Mouse (Mus musculus): ENCODE measurements around the gene 1110059G10Rik. TPM values are rescaled to one million over a fixed set of nuclear protein-coding genes. Genes with fewer than 3 reads are reported as not detected.

Gene 1110059G10Rik
- total RNA-seq (2022), result 10 to 100 TPM; 20.1 to 23.4 (median 21.1) TPM

DNA sequence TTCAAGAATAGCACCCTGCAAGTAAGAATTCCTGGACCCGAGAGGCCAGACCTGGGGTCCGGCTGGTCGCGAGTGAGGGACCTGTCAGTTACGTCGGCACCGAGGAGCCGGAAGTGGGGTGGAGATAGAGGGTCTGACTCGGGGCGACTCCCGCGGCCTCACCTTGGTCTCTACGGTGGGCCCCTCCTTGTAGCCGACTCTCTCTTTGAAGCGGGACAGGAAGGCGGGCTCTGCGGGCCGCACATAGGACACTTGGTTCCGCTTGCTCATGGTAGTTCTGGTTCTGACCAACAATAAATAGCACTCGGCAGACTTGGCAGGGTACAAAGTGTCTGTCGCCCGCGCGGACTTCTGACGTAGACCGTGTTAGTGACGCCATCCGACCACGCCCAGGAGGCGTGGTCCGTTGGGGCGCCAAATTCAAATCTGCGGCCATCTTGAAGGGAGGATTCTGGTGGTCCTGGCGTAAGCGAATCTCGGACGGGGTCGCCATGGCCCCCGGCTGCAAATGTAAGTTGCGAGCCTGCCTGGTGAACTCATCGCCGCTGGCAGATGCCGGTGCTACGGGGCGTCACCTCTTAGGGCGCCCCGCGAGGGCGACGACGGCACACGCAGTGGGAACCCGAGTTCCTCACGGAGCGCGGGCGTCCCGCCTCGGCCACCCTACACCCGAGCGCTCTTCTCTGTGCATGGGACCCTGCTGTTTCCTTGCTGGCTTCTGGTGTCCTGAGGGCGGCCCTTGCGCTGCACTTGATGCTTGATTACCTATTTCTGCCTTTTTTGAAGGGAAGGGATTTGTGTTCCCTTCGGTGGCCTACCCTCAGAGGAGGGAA is at the start of gene 1110059G10Rik, which contains the start of gene Kif15:
1110059G10Rik (minus strand) TSS at position 358 of the 833 bp plus-strand sequence.
Kif15 (plus strand) TSS at position 404 of the 833 bp plus-strand sequence.
- DNase-seq (ENCODE audit: low spot score in 2 of 2), result peak; percentile 86 to 94

DNA sequence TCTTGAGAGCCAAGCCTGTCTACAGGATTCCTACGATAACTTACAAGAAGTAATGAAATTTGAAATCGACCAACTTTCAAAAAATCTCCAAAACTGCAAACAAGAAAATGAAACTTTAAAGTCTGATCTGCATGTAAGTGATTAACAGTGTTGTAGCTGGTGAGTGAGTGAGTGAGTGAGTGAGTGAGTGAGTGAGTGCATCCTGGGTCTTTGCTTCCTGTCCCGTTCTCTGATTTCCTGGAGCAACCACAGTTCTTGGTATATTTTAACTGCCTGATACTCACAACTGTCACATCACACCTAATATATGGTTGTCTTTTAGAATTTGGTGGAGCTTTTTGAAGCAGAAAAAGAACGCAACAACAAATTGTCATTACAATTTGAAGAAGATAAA is 48.4 kb upstream of the 1110059G10Rik start:
- no peak for DNase-seq (ENCODE audit: low spot score in 2 of 2)

DNA sequence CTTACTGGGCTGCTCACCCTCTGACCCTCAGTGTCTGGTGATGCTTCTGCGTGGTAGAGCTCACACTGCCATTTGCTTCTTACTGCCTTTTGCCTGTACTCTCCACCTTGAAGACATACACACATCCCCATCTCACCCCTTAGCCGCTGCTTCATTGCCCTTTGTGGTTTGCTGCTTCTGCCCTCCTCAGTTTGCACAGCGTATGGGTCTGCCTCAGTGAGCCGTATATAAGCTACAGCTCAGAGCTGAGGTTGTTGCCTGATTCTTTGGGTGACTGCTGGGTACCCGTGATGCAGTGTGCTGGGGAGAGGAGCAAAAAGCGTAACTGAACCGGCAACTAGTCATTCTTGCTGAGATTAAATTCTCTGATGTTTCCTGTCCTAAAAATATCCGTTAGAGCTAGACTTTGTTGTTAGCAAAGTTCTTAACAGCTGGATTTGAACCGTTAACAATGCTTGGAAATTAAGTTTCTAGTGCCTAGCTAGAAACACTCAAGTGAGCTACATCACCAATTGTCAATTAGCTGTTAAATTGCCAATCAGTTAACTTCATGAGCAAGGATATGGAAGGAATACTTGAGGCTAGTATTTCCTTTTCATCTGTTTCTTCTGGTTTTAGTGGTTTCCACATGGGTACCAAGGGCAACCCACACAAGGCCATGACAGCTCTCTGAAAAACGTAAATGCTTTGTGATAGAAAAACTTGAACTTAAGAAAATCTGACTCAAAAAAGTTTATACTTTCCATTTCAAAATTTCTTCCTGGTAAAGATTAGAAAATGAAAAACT is 47.8 kb upstream of the 1110059G10Rik start:
- no peak for DNase-seq (ENCODE audit: low spot score in 2 of 2)

DNA sequence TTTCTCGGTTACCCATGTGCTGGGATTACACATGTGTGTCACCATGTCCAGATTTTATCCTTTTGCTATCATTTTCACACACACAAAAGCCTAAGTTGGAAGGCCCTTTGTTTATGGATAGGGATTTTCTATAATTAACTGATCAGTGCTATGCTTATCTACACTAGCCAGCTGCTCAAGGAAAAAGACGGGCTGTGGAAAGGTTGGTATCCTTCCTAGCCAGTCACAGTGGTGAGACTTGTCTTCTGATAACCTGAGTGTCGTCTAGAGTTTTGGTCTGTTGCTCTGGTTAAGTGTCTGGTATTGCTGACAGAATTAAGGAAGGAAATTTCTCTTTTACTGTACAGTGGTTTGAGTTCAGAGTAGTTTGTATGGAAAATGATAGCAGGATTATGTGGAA is 21.9 kb downstream of the 1110059G10Rik start:
- DNase-seq (ENCODE audit: low spot score in 2 of 2), result no peak

DNA sequence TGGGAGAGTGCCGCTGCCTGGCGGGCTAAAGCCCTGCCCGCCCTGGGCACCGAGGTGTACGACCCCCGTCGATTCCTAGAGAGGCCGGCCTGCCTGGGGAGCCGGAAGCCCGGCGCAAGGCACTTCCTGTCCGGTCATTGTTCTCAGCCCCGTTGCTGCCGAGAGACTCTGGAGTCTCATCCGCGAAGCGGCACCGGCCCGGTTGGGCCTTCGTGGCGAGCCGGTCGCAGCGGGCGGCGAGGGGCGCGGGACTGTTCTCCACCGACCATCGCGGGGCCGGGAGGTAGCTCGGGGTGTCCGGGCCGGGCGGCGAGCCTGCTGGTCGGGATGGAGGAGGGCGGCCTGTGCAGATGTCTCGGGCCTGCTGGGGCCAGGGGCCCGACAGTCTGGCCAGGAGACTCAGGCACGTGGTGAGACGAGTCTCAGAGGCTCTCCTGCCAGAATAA is 27.8 kb downstream of the 1110059G10Rik start, which contains the start of gene Zfp105:
Zfp105 (plus strand) TSS at position 137 of the 446 bp plus-strand sequence.
- DNase-seq (ENCODE audit: low spot score in 2 of 2), result peak; percentile 45 to 49

DNA sequence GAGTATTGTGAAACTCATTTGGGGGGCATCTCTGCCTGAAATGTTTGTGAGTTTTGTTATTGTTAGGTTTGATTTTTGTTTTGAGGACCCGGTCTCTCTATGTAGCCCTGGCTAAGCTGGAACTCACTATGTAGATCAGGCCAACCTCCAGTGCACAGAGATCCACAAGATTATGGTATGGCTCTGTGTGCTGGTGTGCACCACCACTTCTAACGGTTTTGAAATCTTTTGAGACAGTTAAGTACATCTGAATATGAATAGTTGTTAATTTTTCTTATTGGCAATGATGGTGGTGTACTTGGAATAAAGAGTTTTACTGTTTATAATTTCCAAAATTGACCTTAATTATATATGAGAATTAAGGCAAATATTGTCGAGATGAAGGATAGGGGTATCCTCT is 28.4 kb downstream of the 1110059G10Rik start:
- no peak for DNase-seq (ENCODE audit: low spot score in 2 of 2)

DNA sequence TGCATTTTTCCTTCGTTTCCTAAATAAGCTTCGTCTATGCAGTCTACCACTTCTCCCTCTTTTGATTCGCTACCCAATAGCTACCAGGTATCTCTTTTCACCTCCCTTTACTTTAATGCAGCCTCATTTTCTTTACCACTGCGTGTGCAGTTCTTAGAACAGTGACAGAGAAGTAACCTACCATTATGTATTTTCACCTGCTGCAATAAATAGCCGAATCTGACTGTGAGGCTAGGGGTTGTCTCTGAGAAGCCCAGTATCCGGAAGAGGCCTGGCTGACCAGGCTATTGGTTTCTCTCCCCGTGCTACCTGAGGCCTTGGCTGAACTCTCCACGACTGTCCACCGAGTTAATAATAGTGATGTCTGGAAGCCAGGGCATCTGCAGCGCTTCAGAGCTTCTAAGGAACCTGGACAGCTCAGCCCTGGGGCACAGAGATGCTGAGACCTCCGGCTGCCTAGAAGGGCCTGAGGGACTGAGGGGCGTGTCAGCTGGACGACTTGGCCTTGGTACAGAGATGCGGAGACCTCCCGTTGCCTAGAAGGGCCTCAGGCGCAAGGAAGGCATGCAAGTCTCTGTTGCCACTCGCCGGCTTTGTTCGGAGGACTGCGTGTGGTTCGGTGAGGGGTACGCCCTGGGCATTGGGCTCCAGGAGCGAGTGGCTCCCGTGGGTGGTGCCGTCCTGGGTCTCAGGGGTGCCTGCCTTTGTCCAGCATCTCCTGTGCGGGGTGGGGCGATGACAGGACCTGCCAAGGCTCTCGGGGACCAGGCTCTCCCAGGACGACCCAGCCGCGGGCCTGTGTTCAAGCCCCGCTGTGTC is 47.9 kb downstream of the 1110059G10Rik start:
- DNase-seq (ENCODE audit: low spot score in 2 of 2), result peak; percentile 6 to 17

DNA sequence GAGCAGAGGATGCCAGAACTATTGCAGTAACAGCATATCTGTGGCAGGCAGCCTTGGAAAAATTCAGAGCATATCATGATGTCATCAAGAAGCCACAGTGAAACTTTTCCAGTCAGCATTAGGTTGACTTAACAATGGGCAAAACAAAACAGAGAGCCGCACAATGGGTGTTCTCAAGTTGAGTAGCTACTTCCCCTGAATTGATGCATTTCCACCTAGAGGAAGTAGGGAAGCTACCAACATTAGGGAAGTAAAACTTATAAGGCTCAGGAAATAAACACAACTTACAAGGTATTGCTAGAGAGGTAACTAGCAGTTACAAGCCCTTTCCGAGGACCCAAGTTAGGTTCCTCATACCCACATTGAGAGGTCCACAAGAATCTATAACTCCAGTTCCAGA is 49.8 kb downstream of the 1110059G10Rik start:
- no peak for DNase-seq (ENCODE audit: low spot score in 2 of 2)

Other genes starting within 250 kb of the 1110059G10Rik start
- not detected for gene Topaz1, start 203.7 kb downstream of the 1110059G10Rik start, total RNA-seq (2022)
- gene Tcaim, start 145.5 kb downstream of the 1110059G10Rik start, total RNA-seq (2022), result 10 to 100 TPM; 17.3 to 19.4 (median 18.7) TPM
- not detected for gene Gm35549, start 107.0 kb downstream of the 1110059G10Rik start, total RNA-seq (2022)
- 100 to 1,000 TPM; 161 to 172 (median 163) TPM for gene Zfp445, start 85.0 kb downstream of the 1110059G10Rik start, total RNA-seq (2022)
- gene Zkscan7, start 65.3 kb downstream of the 1110059G10Rik start, total RNA-seq (2022), result 1 to 10 TPM; 5.1 to 5.7 (median 5.5) TPM
- 1 to 10 TPM; 6.2 to 9.3 (median 8.3) TPM for gene Zfp105, start 27.9 kb downstream of the 1110059G10Rik start, total RNA-seq (2022)
- 1 to 10 TPM; 1.0 to 1.6 (median 1.0) TPM for gene Kif15, start within 50 bp of the 1110059G10Rik start, total RNA-seq (2022)
- 10 to 100 TPM; 24.1 to 27.6 (median 26.2) TPM for gene Tmem42, start 70.3 kb upstream of the 1110059G10Rik start, total RNA-seq (2022)
- gene Tgm4, start 83.7 kb upstream of the 1110059G10Rik start, total RNA-seq (2022), result 1 to 10 TPM in 3 of 4 experiments, under 1 TPM in 1; 0.88 to 3.2 (median 1.6) TPM
- 10 to 100 TPM; 61.7 to 72.3 (median 68.8) TPM for gene Zdhhc3, start 162.2 kb upstream of the 1110059G10Rik start, total RNA-seq (2022)
- 10 to 100 TPM; 34.7 to 46.4 (median 40.9) TPM for gene Exosc7, start 162.2 kb upstream of the 1110059G10Rik start, total RNA-seq (2022)
- gene Clec3b, start 199.9 kb upstream of the 1110059G10Rik start, total RNA-seq (2022), result 1 to 10 TPM; 2.3 to 3.9 (median 2.7) TPM

Data from left cerebral cortex, adult 8-10 months (tissue).